Mouse (Mus musculus) hindbrain, embryonic 14.5 days (tissue): Measurements from ENCODE around the gene Eif4b. TPM values are rescaled to one million over a fixed set of nuclear protein-coding genes. Genes with fewer than 3 reads are reported as not detected.

Experiments used
- ATAC-seq: fragments of 200-750 bp; cut with Nextera tagmentation; 2 replicates; pipeline ENCODE4 v1.8.0; 2017; ENCODE audit warnings: moderate number of reproducible peaks, mild to moderate bottlenecking, moderate TSS enrichment, moderate library complexity; ENCODE audit not compliant: low FRiP score
- DNase-seq: peaks from one replicate; pipeline ENCODE4 v3.0.0-alpha.2; 2015; ENCODE audit warnings: low spot score
- H3K27ac ChIP-seq: fragments of 300-500 bp; sonication (generic); 2 replicates; pipeline ENCODE4 v1.5.1; 2014; ENCODE audit warnings: mild to moderate bottlenecking, moderate library complexity
- H3K27me3 ChIP-seq: fragments of 300-500 bp; sonication (generic); 2 replicates; pipeline ENCODE4 v1.6.1; 2014; ENCODE audit warnings: mild to moderate bottlenecking, low read length, mixed read lengths; ENCODE audit not compliant: control insufficient read depth, insufficient read depth
- H3K36me3 ChIP-seq: fragments of 300-500 bp; sonication (generic); replicated peaks from 2 replicates; pipeline ENCODE4 v1.6.1; 2014; ENCODE audit not compliant: control insufficient read depth, insufficient read depth
- H3K4me1 ChIP-seq: fragments of 300-500 bp; sonication (generic); replicated peaks from 2 replicates; pipeline ENCODE4 v1.6.1; 2014; ENCODE audit warnings: antibody characterized with exemption, low read length, mixed read lengths; ENCODE audit not compliant: control insufficient read depth, insufficient read depth
- H3K4me2 ChIP-seq: fragments of 300-500 bp; sonication (generic); replicated peaks from 2 replicates; pipeline ENCODE4 v1.6.1; 2014; ENCODE audit warnings: mild to moderate bottlenecking, moderate library complexity
- H3K4me3 ChIP-seq: fragments of 300-500 bp; sonication (generic); replicated peaks from 2 replicates; pipeline ENCODE4 v1.5.1; 2014; ENCODE audit warnings: mild to moderate bottlenecking, low read length
- H3K9ac ChIP-seq: fragments of 300-500 bp; sonication (generic); 2 replicates; pipeline ENCODE4 v1.6.1; 2014
- H3K9me3 ChIP-seq: fragments of 300-500 bp; sonication (generic); 2 replicates; pipeline ENCODE4 v1.6.1; 2016; ENCODE audit warnings: low read length; ENCODE audit not compliant: control insufficient read depth
- WGBS: fragments of 180-500 bp; shearing (Covaris S2); extraction: QIAGEN DNeasy Blood & Tissue Kit; methylation state at CpG from one replicate; pipeline ENCODE4 v1.1.7; 2014; 5-methylcytosine and 5-hydroxymethylcytosine counted together
- polyA plus RNA-seq: library from polyadenylated mRNA; unstranded; fragments of >200 nt; fragmentation: Nextera tagmentation; extraction: Ambion mirVana; gene quantifications from 2 replicates; pipeline ENCODE4 v1.2.1, GENCODE M21; 2014

The Eif4b gene
- polyA plus RNA-seq = 83.6 and 93.2 TPM in 2 replicates

DNA sequence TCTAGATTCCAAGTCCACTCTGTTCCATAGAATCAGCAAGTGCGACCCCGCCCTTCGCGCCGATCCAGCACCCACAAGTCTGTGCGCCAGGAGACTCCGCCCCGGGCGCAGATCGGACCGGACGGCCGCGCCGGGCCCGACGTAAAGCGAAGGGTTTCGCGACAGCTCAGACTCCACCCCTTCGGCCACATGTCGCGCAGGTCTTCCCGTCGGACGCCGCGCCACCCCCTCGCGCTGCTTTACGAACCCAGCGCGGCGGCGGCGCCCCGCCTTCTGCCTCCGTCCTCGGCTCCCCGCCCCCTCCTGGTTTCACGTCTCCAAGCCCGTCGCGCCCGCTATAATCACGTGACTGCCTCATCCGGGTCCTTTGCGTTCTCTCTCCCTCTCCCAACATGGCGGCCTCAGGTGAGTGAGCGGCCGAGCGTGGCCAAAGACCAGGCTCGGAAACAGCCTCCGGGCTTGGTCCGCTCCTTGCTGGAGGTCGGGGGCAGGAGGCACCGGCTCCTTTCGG lies at the start of gene Eif4b:
TSS of gene Eif4b (plus strand) at position 215 of the 511 bp plus-strand sequence.
- Histone ChIP-seq H3K4me2 (peak within 1 kb of the TSS; percentile 83), H3K9me3 (no peaks in the 10 kb centered on the region), H3K27ac (peak within 1 kb of the TSS; percentile 97), H3K4me3 (peak within 1 kb of the TSS; percentile 79), H3K4me1 (peaks cover 18% of the 10 kb centered on the region), H3K27me3 (no peaks in the 10 kb centered on the region), H3K9ac (peak within 1 kb of the TSS; percentile 88), H3K36me3 (no peaks in the 10 kb centered on the region)
- ATAC-seq = peak; percentile 94
- DNase-seq = peak; percentile 97
- WGBS = under 1% methylated on average over 58 of the region's 58 CpGs

DNA sequence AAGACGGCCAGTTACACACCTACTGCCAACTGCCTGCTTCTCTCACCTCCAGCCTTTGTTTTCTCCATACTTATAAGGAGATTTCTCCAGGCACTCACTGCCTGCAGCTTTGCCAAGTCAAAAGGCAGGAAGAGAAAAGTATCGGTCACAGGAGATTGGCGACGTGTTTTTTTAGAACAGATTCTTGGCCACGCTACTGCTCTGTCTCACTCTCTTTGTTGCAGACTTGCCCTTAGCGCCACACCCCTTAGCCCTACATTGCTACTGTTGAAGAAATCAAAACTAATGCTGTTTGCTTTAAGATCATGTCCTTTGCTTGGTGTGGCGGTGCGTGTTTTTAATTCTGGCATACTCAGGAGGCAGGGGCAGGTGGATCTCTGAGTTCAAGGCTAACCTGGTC lies 49.7 kb upstream of the Eif4b start:
- WGBS = 65% methylated on average over 8 of the region's 8 CpGs
- Histone ChIP-seq H3K4me1 (peaks cover 8% of the 10 kb centered on the region; the same call in 1 of the 2 replicates), H3K36me3 (no peaks in the 10 kb centered on the region), H3K27ac (no peak overlapping the region), H3K4me2 (no peak overlapping the region), H3K4me3 (no peak overlapping the region), H3K9ac (no peak overlapping the region), H3K9me3 (no peaks in the 10 kb centered on the region), H3K27me3 (peaks cover 46% of the 10 kb centered on the region)
- ATAC-seq = no peak
- DNase-seq = no peak

DNA sequence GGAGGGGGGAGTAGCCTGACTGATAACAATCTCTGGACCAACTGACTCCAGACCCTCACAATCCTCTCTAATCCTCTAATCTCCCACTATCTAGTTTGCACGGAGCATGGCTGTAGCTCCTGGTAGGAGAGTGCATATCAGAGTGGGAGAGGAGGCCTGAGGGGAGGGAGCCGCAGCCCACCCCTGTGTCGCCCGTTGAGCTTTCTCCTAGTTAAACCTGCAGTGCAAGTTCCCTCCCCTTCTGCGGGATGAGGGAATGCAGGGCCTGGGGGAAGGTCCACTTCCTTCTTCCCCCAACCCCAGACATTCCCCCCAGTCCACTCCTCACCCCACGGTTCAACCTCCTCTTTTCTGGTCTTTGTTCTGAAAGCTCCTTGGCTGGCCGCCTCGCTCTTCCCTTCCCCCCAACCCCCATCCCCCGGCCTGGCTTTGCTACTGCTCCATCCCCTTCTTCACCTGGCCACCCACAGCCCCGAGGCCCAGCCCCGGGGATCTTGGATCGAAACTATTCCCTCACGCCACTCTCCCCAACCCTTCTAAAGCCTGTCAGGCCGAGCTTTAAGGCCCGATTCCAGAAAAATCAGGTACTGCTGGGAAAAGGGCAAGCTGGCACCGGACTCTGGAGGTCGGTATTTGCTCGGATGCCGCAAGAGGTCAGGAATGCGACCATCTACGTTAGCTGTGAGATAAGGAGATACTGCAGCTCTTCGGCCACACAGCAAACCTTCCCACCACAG lies 48.3 kb upstream of the Eif4b start:
- peaks cover 8% of the 10 kb centered on the region; the same call in 1 of the 2 replicates for H3K4me1 ChIP-seq
- peak overlapping the region; percentile 24; the same call in 1 of the 2 replicates for H3K9ac ChIP-seq
- H3K9me3 ChIP-seq = no peaks in the 10 kb centered on the region
- 9% methylated on average over 21 of the region's 22 CpGs for WGBS
- H3K27me3 ChIP-seq = peaks cover 46% of the 10 kb centered on the region
- peak overlapping the region; percentile 15 for H3K4me2 ChIP-seq
- no peak overlapping the region for H3K27ac ChIP-seq
- H3K36me3 ChIP-seq = no peaks in the 10 kb centered on the region
- H3K4me3 ChIP-seq = no peak overlapping the region
- ATAC-seq = no peak
- DNase-seq = no peak

DNA sequence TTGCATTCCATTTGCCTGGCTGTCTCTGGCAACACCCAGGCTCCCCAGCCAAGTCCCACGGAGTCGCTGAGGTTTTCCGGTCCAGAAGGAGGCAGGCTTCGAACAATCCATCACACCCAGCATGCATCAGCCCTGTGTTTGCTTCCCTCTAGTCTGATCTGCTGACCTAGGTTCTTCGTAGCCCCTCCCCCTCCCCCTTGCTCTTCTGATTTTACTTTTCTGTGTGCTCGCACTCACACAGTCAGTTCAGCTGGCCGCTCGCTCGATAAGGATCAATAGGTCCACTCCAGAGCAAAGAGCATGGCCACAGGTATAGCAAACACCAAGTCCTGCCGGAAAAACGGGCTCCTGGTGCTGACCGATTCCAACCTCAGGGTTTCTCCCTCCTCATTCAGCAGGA lies 47.1 kb upstream of the Eif4b start:
- peaks cover 46% of the 10 kb centered on the region for H3K27me3 ChIP-seq
- H3K4me3 ChIP-seq = no peak overlapping the region
- H3K36me3 ChIP-seq = no peaks in the 10 kb centered on the region
- ATAC-seq (no peak), DNase-seq (no peak)
- no peak overlapping the region for H3K9ac ChIP-seq
- 9% methylated on average over 12 of the region's 12 CpGs for WGBS
- no peak overlapping the region for H3K4me2 ChIP-seq
- H3K27ac ChIP-seq = no peak overlapping the region
- H3K9me3 ChIP-seq = no peaks in the 10 kb centered on the region
- H3K4me1 ChIP-seq = peaks cover 8% of the 10 kb centered on the region; the same call in 1 of the 2 replicates

DNA sequence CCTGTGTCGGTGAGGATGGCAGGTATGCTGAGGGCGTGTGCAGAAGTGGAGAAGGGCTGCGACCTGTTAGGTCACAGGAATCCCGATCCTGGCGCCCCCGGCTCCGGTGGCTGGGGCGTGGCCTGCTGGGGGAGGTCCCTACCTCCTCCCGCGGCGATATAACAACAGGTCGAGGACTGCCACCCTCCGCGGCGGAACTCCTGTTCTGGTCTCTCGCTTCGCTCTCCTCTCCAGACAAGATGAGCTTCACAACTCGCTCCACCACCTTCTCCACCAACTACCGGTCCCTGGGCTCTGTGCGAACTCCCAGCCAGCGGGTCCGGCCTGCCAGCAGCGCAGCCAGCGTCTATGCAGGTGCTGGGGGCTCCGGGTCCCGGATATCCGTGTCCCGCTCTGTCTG lies 45.5 kb upstream of the Eif4b start, which contains the start of gene Krt18:
TSS of gene Krt18 (plus strand) at position 141 of the 400 bp plus-strand sequence.
- no peak for ATAC-seq
- peaks cover 46% of the 10 kb centered on the region for H3K27me3 ChIP-seq

DNA sequence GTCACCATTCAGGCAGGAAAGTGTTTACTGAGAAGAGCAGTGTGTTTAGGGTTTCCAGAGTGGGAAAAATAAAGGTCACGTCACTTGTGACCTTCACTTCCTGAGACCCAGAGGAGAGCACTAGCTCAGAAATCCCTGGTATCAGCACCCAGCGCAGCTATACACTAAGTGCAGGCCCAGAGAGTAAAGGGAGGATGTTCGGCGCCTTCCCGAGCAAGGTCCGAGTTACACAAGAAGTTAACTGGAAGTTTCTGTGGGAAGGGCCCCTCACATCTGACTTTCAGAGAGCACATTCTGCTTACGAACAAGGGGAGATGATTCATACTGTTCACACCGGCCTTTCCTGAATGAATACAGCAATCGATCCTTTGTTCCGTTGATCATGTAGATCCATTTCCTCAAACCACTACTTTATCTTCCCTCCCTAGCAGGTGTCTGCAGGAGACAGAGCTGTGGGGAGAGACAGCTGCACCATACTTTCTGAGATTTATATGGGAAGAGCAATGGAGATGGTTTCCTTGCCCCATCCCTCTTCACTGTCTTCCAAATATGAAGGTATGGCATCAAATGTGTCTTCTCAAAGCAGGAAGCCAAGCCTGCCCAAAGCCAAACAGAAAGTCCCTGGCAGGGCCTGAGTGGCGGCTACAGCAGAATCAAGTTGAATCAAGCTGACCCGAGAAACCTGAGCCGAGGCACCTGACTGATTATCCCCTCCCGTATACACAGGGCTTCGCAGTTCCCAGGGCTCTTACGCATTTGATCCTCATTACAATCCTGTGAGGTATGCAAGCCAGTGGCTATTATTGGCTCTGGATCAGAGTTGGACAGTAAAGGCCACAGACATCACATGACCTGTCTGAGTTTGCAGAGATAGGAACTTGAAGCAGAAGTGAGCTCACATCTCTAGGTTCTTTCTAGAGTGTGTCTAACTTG lies 39.2 kb upstream of the Eif4b start:
- WGBS = 77% methylated on average over 16 of the region's 16 CpGs
- Histone ChIP-seq H3K36me3 (no peaks in the 10 kb centered on the region), H3K4me3 (no peak overlapping the region), H3K9ac (no peak overlapping the region), H3K27me3 (no peaks in the 10 kb centered on the region), H3K4me2 (no peak overlapping the region), H3K9me3 (no peaks in the 10 kb centered on the region), H3K4me1 (no peaks in the 10 kb centered on the region), H3K27ac (no peak overlapping the region)
- ATAC-seq (no peak), DNase-seq (no peak)

More for the DNA sequence above, 45.5 kb upstream of the Eif4b start, which contains the start of gene Krt18:
- H3K27ac ChIP-seq = no peak within 1 kb of the TSS
- peak within 1 kb of the TSS; percentile 15; the same call in 1 of the 2 replicates for H3K4me3 ChIP-seq
- H3K9ac ChIP-seq = no peak within 1 kb of the TSS; the same call in 1 of the 2 replicates
- 2% methylated on average over 28 of the region's 28 CpGs for WGBS
- no peak for DNase-seq
- no peaks in the 10 kb centered on the region for H3K9me3 ChIP-seq
- peaks cover 8% of the 10 kb centered on the region; the same call in 1 of the 2 replicates for H3K4me1 ChIP-seq
- peak within 1 kb of the TSS; percentile 42 for H3K4me2 ChIP-seq
- no peaks in the 10 kb centered on the region for H3K36me3 ChIP-seq

DNA sequence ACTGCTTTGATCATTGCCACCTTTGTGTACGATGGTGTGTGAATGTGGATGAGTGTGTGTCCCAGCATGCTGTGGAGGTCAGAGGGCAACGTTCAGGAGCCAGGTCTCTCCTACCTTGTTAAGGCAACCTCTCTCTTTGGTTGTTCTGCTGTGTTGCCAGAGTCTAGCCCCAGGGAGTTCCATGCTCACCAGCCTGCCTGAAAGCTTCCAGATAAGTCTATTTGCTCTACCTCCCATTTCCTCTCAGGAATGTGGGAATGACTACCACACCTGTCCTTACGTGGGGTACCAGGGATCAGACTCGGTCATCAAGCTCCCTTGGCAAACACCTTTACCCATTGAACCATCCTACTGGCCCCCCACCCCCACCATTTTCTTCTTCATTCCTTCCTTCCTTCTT lies 33.3 kb upstream of the Eif4b start:
- ATAC-seq (no peak), DNase-seq (no peak)
- Histone ChIP-seq H3K9me3 (no peaks in the 10 kb centered on the region), H3K4me3 (no peak overlapping the region), H3K4me2 (no peak overlapping the region), H3K27me3 (no peaks in the 10 kb centered on the region), H3K4me1 (no peaks in the 10 kb centered on the region), H3K9ac (no peak overlapping the region), H3K36me3 (no peaks in the 10 kb centered on the region), H3K27ac (no peak overlapping the region)
- 75% methylated on average over 4 of the region's 4 CpGs for WGBS

DNA sequence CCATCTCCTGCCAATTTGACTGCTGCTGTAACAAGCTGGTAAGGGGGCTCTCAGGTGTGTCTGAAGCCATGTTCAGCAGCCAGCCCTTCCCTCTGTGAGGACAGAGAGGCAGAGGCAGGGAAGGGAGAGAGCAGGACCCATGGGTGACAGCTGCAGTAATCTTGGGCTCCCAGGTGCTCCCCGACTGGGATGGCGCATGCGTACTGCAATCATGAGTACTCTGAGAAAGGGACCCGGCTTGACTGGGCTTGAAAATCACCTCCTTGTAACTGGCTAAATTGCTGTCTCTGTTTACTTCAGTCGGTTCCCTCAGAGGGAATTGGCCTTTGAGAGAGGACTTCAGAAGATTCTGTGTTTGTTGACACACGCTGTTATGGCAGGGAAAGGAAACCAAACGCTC lies 31.6 kb upstream of the Eif4b start:
- WGBS = 75% methylated on average over 7 of the region's 7 CpGs
- Histone ChIP-seq H3K4me1 (no peaks in the 10 kb centered on the region), H3K4me3 (no peak overlapping the region), H3K9me3 (no peaks in the 10 kb centered on the region), H3K9ac (no peak overlapping the region), H3K27ac (no peak overlapping the region), H3K36me3 (no peaks in the 10 kb centered on the region), H3K4me2 (no peak overlapping the region), H3K27me3 (no peaks in the 10 kb centered on the region)
- no peak for ATAC-seq
- DNase-seq = no peak

DNA sequence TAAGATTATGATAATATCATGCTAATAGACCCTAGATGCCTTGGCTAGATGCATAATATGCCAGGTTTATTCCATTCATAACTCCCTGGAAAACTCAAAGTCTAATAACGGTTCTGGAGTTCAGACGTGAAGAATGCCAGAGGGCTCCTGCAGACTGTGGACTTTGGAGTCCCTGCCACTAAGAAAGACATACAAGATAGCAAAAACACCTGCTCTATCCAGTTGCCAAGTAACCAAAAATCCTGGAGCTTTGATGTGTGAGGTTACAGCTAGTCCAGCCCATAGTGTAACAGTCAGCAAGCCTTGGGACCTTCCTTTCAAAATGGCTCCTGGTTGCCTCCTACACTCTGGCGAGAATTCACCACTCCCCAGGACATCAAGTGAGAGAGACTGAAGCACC lies 28.8 kb upstream of the Eif4b start:
- Histone ChIP-seq H3K4me2 (no peak overlapping the region), H3K4me3 (no peak overlapping the region), H3K9me3 (no peaks in the 10 kb centered on the region), H3K9ac (no peak overlapping the region), H3K36me3 (no peaks in the 10 kb centered on the region), H3K27me3 (no peaks in the 10 kb centered on the region), H3K27ac (no peak overlapping the region), H3K4me1 (no peaks in the 10 kb centered on the region)
- ATAC-seq (no peak), DNase-seq (no peak)
- WGBS = 85% methylated on average over 3 of the region's 3 CpGs
